Comparison of ENCODE assay signal across 9 mouse cellular contexts in the genomic region with DNA sequence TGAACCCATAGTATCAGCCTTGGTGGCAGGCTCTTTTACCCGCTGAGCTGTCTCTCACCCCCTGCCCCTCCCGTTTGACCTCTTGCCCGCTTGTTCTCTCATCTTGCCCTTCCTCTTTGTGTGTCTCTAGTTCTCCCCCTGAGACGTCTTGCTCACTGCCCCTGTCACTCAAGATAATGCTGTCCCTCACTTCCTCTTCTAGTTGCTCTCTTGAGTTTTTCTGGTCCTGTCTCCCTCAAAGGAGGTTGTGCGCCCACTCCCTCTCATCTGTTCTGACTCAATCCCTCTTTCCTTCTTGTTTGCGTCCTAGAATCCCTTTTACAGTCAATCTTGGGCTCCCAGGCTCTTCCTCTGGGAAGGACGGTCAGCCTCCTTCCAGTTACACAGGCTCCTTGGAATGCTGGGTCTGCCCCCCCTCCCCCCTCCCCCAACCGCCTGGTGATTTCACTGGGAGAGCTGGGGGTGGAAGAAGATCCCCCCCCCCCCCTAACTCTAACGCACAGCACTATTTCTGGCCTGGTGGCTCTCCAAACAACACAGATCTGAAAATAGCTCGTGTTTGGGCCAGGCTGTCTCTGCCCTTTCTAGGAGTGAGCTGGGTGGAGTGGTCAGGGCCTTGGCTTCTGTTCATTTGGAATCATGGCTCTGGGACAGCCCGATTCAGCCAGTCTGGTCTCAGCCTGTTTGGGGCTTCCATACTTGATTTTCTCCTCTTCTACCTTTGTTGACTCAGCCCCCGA. TPM values are rescaled to one million over a fixed set of nuclear protein-coding genes. Genes with fewer than 3 reads are reported as not detected.
DNase-seq lines count a peak whose midpoint lies in the region; ATAC-seq and TF ChIP-seq lines count a peak whose summit lies in the region.
"Had no signal": no experiment of that assay in that cellular context is flagged by ENCODE, and none has a peak within 500 bp of the region (broad histone marks: within the 10 kb centered on the region; RNA-seq: fewer than 3 reads in every experiment).

No protein-coding gene starts in this region.

- peaks cover 11 to 38% of the 10 kb centered on the region in 2 experiments for H3K4me1 ChIP-seq in CH12.LX (ENCODE audit: control insufficient read depth in 1 of 2, insufficient read depth in 2 of 2)
- H3K4me1 ChIP-seq in megakaryocyte, embryonic 14.5 days, result peaks cover 94% of the 10 kb centered on the region
- peaks cover 16% of the 10 kb centered on the region; the same call in 1 of the 2 replicates for H3K4me1 ChIP-seq in hindbrain, embryonic 12.5 days

- dilution Hi-C loops in CH12.LX (cut with MboI; ENCODE audit: extremely low pct_ligation_motif_present, extremely low pct_unique_long_range_greater_than_20kb, low sequenced_read_pairs), result no loop called here

- H3K79me2 ChIP-seq in CH12.LX (replicated peaks; ENCODE audit: control insufficient read depth, extremely low read depth, insufficient read depth, poor library complexity, severe bottlenecking), result no peaks in the 10 kb centered on the region

- H3K27ac ChIP-seq in CH12.LX (ENCODE audit: insufficient read depth, low read depth), result no peak overlapping the region
- no peak overlapping the region for H3K27ac ChIP-seq in hindbrain, embryonic 12.5 days
- H3K27ac ChIP-seq: embryonic facial prominence, embryonic 13.5 days had no signal

- peak overlapping the region; percentile 4; the same call in 1 of the 2 replicates for H3K4me2 ChIP-seq in CH12.LX (ENCODE audit: insufficient read depth, low read depth, poor library complexity, severe bottlenecking)
- H3K4me2 ChIP-seq in hindbrain, embryonic 12.5 days (replicated peaks), result no peak overlapping the region
- H3K4me2 ChIP-seq: embryonic facial prominence, embryonic 13.5 days had no signal

- no peak overlapping the region for H3K4me3 ChIP-seq in CH12.LX (replicated peaks in 1 of 3; ENCODE audit: low read depth in 2 of 3, low read length in 2 of 3, poor library complexity in 1 of 3)
- peak overlapping the region; percentile 40 for H3K4me3 ChIP-seq in megakaryocyte, embryonic 14.5 days (replicated peaks)
- H3K4me3 ChIP-seq in hindbrain, embryonic 12.5 days, result no peak overlapping the region
- H3K4me3 ChIP-seq: embryonic facial prominence, embryonic 13.5 days had no signal

- H3K36me3 ChIP-seq in CH12.LX (replicated peaks in 1 of 2; ENCODE audit: control insufficient read depth in 1 of 2, insufficient read depth in 1 of 2, low read length in 1 of 2), result no peaks in the 10 kb centered on the region
- no peaks in the 10 kb centered on the region for H3K36me3 ChIP-seq in megakaryocyte, embryonic 14.5 days (replicated peaks; ENCODE audit: low read length)
- H3K36me3 ChIP-seq in hindbrain, embryonic 12.5 days, result no peaks in the 10 kb centered on the region
- H3K36me3 ChIP-seq: embryonic facial prominence, embryonic 13.5 days had no signal

- TF ChIP-seq POLR2A in CH12.LX (IDR thresholded peaks at IDR 0.05; ENCODE audit: low read depth, low read length), result no peak

- in situ Hi-C loops in CH12.LX (cut with MboI; ENCODE audit: low pct_ligation_motif_present, low pct_unique_long_range_greater_than_20kb, low sequenced_read_pairs), result no loop called here

- H3K9me3 ChIP-seq in CH12.LX (replicated peaks; ENCODE audit: low read length), result no peaks in the 10 kb centered on the region
- H3K9me3 ChIP-seq in megakaryocyte, embryonic 14.5 days, result no peaks in the 10 kb centered on the region
- no peaks in the 10 kb centered on the region for H3K9me3 ChIP-seq in hindbrain, embryonic 12.5 days (replicated peaks)
- H3K9me3 ChIP-seq: embryonic facial prominence, embryonic 13.5 days had no signal

- no peak for TF ChIP-seq EP300 in CH12.LX (IDR thresholded peaks at IDR 0.05; ENCODE audit: low read length)

- ATAC-seq in CD4-positive, CD25-positive, alpha-beta regulatory T cell, adult 4 months, result no peak
- no peak for ATAC-seq in hindbrain, embryonic 12.5 days (ENCODE audit: low FRiP score)

- H3K9ac ChIP-seq in CH12.LX (ENCODE audit: insufficient read depth, low read depth), result no peak overlapping the region
- H3K9ac ChIP-seq in hindbrain, embryonic 12.5 days, result no peak overlapping the region
- H3K9ac ChIP-seq: embryonic facial prominence, embryonic 13.5 days had no signal

- DNase-seq in 416B (ENCODE audit: low read depth), result peak; percentile 84
- peak; percentile 56 for DNase-seq in CH12.LX (ENCODE audit: extremely low read depth)
- DNase-seq in gastrocnemius, adult 8-10 months (ENCODE audit: low spot score in 2 of 2), result peak; percentile 63 to 75
- peak; percentile 35 for DNase-seq in kidney, adult 9 months

- no peak for TF ChIP-seq CTCF in CH12.LX (conservative IDR thresholded peaks at IDR 0.05 in 1 of 2, IDR thresholded peaks at IDR 0.05 in 1 of 2; ENCODE audit: low read depth in 2 of 2, low read length in 2 of 2)

- TF ChIP-seq RAD21 in CH12.LX (IDR thresholded peaks at IDR 0.05; ENCODE audit: low read depth, low read length), result no peak

- WGBS in hindbrain, embryonic 12.5 days, result 39% methylated on average over 12 of the region's 12 CpGs

- peaks cover 12% of the 10 kb centered on the region for H3K27me3 ChIP-seq in CH12.LX (replicated peaks)
- no peaks in the 10 kb centered on the region for H3K27me3 ChIP-seq in megakaryocyte, embryonic 14.5 days (replicated peaks)
- no peaks in the 10 kb centered on the region for H3K27me3 ChIP-seq in hindbrain, embryonic 12.5 days
- H3K27me3 ChIP-seq: embryonic facial prominence, embryonic 13.5 days had no signal

TF ChIP-seq in CH12.LX, 34 proteins besides CTCF, POLR2A, EP300 and RAD21:
- TF ChIP-seq MAZ (IDR thresholded peaks at IDR 0.05; ENCODE audit: low read depth, low read length) (0 out of 2 replicates have a peak, but pooled peaks have one; percentile 34), MYC (IDR thresholded peaks at IDR 0.05; ENCODE audit: low read depth, low read length) (no peak), KAT2A (IDR thresholded peaks at IDR 0.05; ENCODE audit: insufficient replicate concordance, low read length) (no peak), MAFK (IDR thresholded peaks at IDR 0.05; ENCODE audit: insufficient replicate concordance, low read length) (no peak), JUND (conservative IDR thresholded peaks at IDR 0.05; ENCODE audit: low read depth, low read length) (no peak), ZC3H11A (IDR thresholded peaks at IDR 0.05; ENCODE audit: low read depth, low read length) (no peak), ETS1 (conservative IDR thresholded peaks at IDR 0.05; ENCODE audit: low read depth, low read length) (no peak)

RNA-seq across cellular contexts. Expression of a gene that starts 4.3 kb away (rescaled TPM):
- 0.34 and 0.51 TPM in 2 replicates for total RNA-seq in CH12.LX (2012; rRNA removed)
- total RNA-seq in CH12.LX (2014; rRNA removed), result 0.84 and 1.8 TPM in 2 replicates
- 0.44 and 0.61 TPM in 2 replicates for polyA plus RNA-seq in CH12.LX (2012; ENCODE audit: insufficient read length, low read depth)
- 1 to 10 TPM; 1.8 to 7.5 (median 6.2) TPM for total RNA-seq in gastrocnemius, adult 8-10 months (2022)
- 0.17 TPM in 1 of 2 replicates, not detected in the other for polyA plus RNA-seq in megakaryocyte, embryonic 14.5 days (2012; ENCODE audit: insufficient read depth, low replicate concordance)
- polyA plus RNA-seq in CD4-positive, CD25-positive, alpha-beta regulatory T cell, adult 4 months (2017; shearing (Covaris generic)), result under 1 TPM in 1 of 2 experiments, not detected in 1; 0.20 TPM
- polyA plus RNA-seq in hindbrain, embryonic 12.5 days (2016; fragmentation: Nextera tagmentation; extraction: Ambion mirVana), result 0.10 TPM in 1 of 2 replicates, not detected in the other
- polyA plus RNA-seq: neural tube, embryonic 11.5 days had no signal

RNA-seq across cellular contexts. Expression of a gene that starts 30.4 kb away (rescaled TPM):
- total RNA-seq in CH12.LX (2012; rRNA removed) (98.8 and 113 TPM in 2 replicates), CH12.LX (2014; rRNA removed) (68.0 and 77.8 TPM in 2 replicates)
- polyA plus RNA-seq in CH12.LX (2012; ENCODE audit: insufficient read length, low read depth), result 102 and 115 TPM in 2 replicates
- total RNA-seq in gastrocnemius, adult 8-10 months (2022), result 10 to 100 TPM; 15.4 to 22.0 (median 17.8) TPM
- polyA plus RNA-seq in megakaryocyte, embryonic 14.5 days (2012; ENCODE audit: insufficient read depth, low replicate concordance), result 253 and 284 TPM in 2 replicates
- 10 to 100 TPM; 62.2 to 84.9 TPM for polyA plus RNA-seq in CD4-positive, CD25-positive, alpha-beta regulatory T cell, adult 4 months (2017; shearing (Covaris generic))
- 183 and 186 TPM in 2 replicates for polyA plus RNA-seq in hindbrain, embryonic 12.5 days (2016; fragmentation: Nextera tagmentation; extraction: Ambion mirVana)

RNA-seq across cellular contexts. Expression of a gene that starts 39.6 kb away (rescaled TPM):
- total RNA-seq in CH12.LX (2012; rRNA removed) (11.8 and 12.9 TPM in 2 replicates), CH12.LX (2014; rRNA removed) (6.0 and 7.6 TPM in 2 replicates)
- 10.8 and 11.2 TPM in 2 replicates for polyA plus RNA-seq in CH12.LX (2012; ENCODE audit: insufficient read length, low read depth)
- total RNA-seq in gastrocnemius, adult 8-10 months (2022), result 1 to 10 TPM; 6.5 to 9.0 (median 7.8) TPM
- 2.1 and 3.8 TPM in 2 replicates for polyA plus RNA-seq in megakaryocyte, embryonic 14.5 days (2012; ENCODE audit: insufficient read depth, low replicate concordance)
- 10 to 100 TPM; 15.1 to 18.5 TPM for polyA plus RNA-seq in CD4-positive, CD25-positive, alpha-beta regulatory T cell, adult 4 months (2017; shearing (Covaris generic))
- polyA plus RNA-seq in hindbrain, embryonic 12.5 days (2016; fragmentation: Nextera tagmentation; extraction: Ambion mirVana), result 4.2 and 5.7 TPM in 2 replicates

RNA-seq across cellular contexts. Expression of a gene that starts 50.2 kb away (rescaled TPM):
- total RNA-seq in CH12.LX (2012; rRNA removed) (0.38 TPM in 1 of 2 replicates, not detected in the other), CH12.LX (2014; rRNA removed) (not detected in 2 replicates)
- polyA plus RNA-seq in CH12.LX (2012; ENCODE audit: insufficient read length, low read depth), result not detected in 2 replicates
- total RNA-seq in gastrocnemius, adult 8-10 months (2022), result not detected
- polyA plus RNA-seq in megakaryocyte, embryonic 14.5 days (2012; ENCODE audit: insufficient read depth, low replicate concordance), result 0.38 TPM in 1 of 2 replicates, not detected in the other
- not detected for polyA plus RNA-seq in CD4-positive, CD25-positive, alpha-beta regulatory T cell, adult 4 months (2017; shearing (Covaris generic))
- 1.4 and 2.1 TPM in 2 replicates for polyA plus RNA-seq in hindbrain, embryonic 12.5 days (2016; fragmentation: Nextera tagmentation; extraction: Ambion mirVana)
